Mouse (Mus musculus): ENCODE results near the gene Ngdn. TPM values are rescaled to one million over a fixed set of nuclear protein-coding genes. Genes with fewer than 3 reads are reported as not detected.
"Not testable (repeated sequence)": the region's sequence is repeated elsewhere in the genome, so short reads cannot be mapped to it uniquely, and the experiment has no call there.

Gene Ngdn
- polyA plus RNA-seq, 2 experiments = 62.6 to 66.8 TPM

- H3K27me3 ChIP-seq (ENCODE audit: control insufficient read depth, insufficient read depth, low read length) = no peaks in the 10 kb centered on the region
- ATAC-seq (ENCODE audit: low FRiP score, low read depth) (no peak), DNase-seq (ENCODE audit: low spot score) (no peak)
- H3K4me2 ChIP-seq (replicated peaks; ENCODE audit: low read depth, low read length, severe bottlenecking) = no peak overlapping the region
- H3K9ac ChIP-seq (ENCODE audit: low read depth, low read length, severe bottlenecking) = no peak overlapping the region
- H3K4me3 ChIP-seq (replicated peaks; ENCODE audit: low read length) = no peak overlapping the region
- H3K36me3 ChIP-seq (ENCODE audit: control insufficient read depth, insufficient read depth, low read length) = 0 out of 2 replicates have a peak, but pooled peaks cover 4% of the 10 kb centered on the region
- no peak for TF ChIP-seq POLR2A (IDR thresholded peaks at IDR 0.05; ENCODE audit: borderline replicate concordance, extremely low read depth, insufficient read depth, insufficient read length)
- 8% methylated on average over 11 of the region's 11 CpGs for WGBS
- H3K9me3 ChIP-seq (ENCODE audit: control insufficient read depth, low read length) = no peaks in the 10 kb centered on the region
- no peak overlapping the region for H3K27ac ChIP-seq (replicated peaks; ENCODE audit: low read depth, low read length)
- H3K4me1 ChIP-seq (ENCODE audit: control insufficient read depth, insufficient read depth, low read length) = peaks cover 5% of the 10 kb centered on the region; the same call in 1 of the 2 replicates
These were observed 13.9 kb downstream of the Ngdn start for GRCm38 (mm10) chr14:55029034-55029698.

GRCm38 (mm10) chr14:55032695-55033225 lies 17.5 kb downstream of the Ngdn start:
- DNase-seq (ENCODE audit: low spot score) (no peak), ATAC-seq (ENCODE audit: low FRiP score, low read depth) (no peak)
- Histone ChIP-seq H3K36me3 (ENCODE audit: control insufficient read depth, insufficient read depth, low read length) (no peaks in the 10 kb centered on the region), H3K9me3 (ENCODE audit: control insufficient read depth, low read length) (no peaks in the 10 kb centered on the region), H3K4me3 (replicated peaks; ENCODE audit: low read length) (no peak overlapping the region), H3K27ac (replicated peaks; ENCODE audit: low read depth, low read length) (no peak overlapping the region), H3K27me3 (ENCODE audit: control insufficient read depth, insufficient read depth, low read length) (no peaks in the 10 kb centered on the region), H3K9ac (ENCODE audit: low read depth, low read length, severe bottlenecking) (no peak overlapping the region), H3K4me1 (ENCODE audit: control insufficient read depth, insufficient read depth, low read length) (peaks cover 5% of the 10 kb centered on the region; the same call in 1 of the 2 replicates), H3K4me2 (replicated peaks; ENCODE audit: low read depth, low read length, severe bottlenecking) (no peak overlapping the region)
- WGBS = 61% methylated on average over 19 of the region's 19 CpGs
- no peak for TF ChIP-seq POLR2A (IDR thresholded peaks at IDR 0.05; ENCODE audit: borderline replicate concordance, extremely low read depth, insufficient read depth, insufficient read length)

GRCm38 (mm10) chr14:55043694-55044093 lies 28.4 kb downstream of the Ngdn start:
- ATAC-seq (ENCODE audit: low FRiP score, low read depth) = not testable (repeated sequence)

GRCm38 (mm10) chr14:55047971-55048531 lies 32.8 kb downstream of the Ngdn start:
- no peaks in the 10 kb centered on the region for H3K9me3 ChIP-seq (ENCODE audit: control insufficient read depth, low read length)
- DNase-seq (ENCODE audit: low spot score) (no peak), ATAC-seq (ENCODE audit: low FRiP score, low read depth) (no peak)
- no peak overlapping the region for H3K4me3 ChIP-seq (replicated peaks; ENCODE audit: low read length)
- H3K4me2 ChIP-seq (replicated peaks; ENCODE audit: low read depth, low read length, severe bottlenecking) = no peak overlapping the region
- no peaks in the 10 kb centered on the region for H3K4me1 ChIP-seq (ENCODE audit: control insufficient read depth, insufficient read depth, low read length)
- no peaks in the 10 kb centered on the region for H3K36me3 ChIP-seq (ENCODE audit: control insufficient read depth, insufficient read depth, low read length)
- TF ChIP-seq POLR2A (IDR thresholded peaks at IDR 0.05; ENCODE audit: borderline replicate concordance, extremely low read depth, insufficient read depth, insufficient read length) = no peak
- H3K27me3 ChIP-seq (ENCODE audit: control insufficient read depth, insufficient read depth, low read length) = no peaks in the 10 kb centered on the region
- WGBS = 78% methylated on average over 2 of the region's 2 CpGs
- H3K27ac ChIP-seq (replicated peaks; ENCODE audit: low read depth, low read length) = no peak overlapping the region
- H3K9ac ChIP-seq (ENCODE audit: low read depth, low read length, severe bottlenecking) = no peak overlapping the region

More at GRCm38 (mm10) chr14:55043694-55044093, 28.4 kb downstream of the Ngdn start:
- H3K4me2 ChIP-seq (replicated peaks; ENCODE audit: low read depth, low read length, severe bottlenecking); H3K9me3 ChIP-seq (ENCODE audit: control insufficient read depth, low read length); H3K4me1 ChIP-seq (ENCODE audit: control insufficient read depth, insufficient read depth, low read length); H3K27ac ChIP-seq (replicated peaks; ENCODE audit: low read depth, low read length); H3K36me3 ChIP-seq (ENCODE audit: control insufficient read depth, insufficient read depth, low read length); H3K9ac ChIP-seq (ENCODE audit: low read depth, low read length, severe bottlenecking); H3K27me3 ChIP-seq (ENCODE audit: control insufficient read depth, insufficient read depth, low read length); H3K4me3 ChIP-seq (replicated peaks; ENCODE audit: low read length); DNase-seq (ENCODE audit: low spot score): not testable (repeated sequence)
- WGBS = no CpG with 5 or more reads among the region's 2 CpGs

GRCm38 (mm10) chr14:55052496-55052895 lies 37.2 kb downstream of the Ngdn start:
- no peak for TF ChIP-seq POLR2A (IDR thresholded peaks at IDR 0.05; ENCODE audit: borderline replicate concordance, extremely low read depth, insufficient read depth, insufficient read length)
- DNase-seq (ENCODE audit: low spot score) (no peak), ATAC-seq (ENCODE audit: low FRiP score, low read depth) (no peak)
- no peak overlapping the region for H3K4me2 ChIP-seq (replicated peaks; ENCODE audit: low read depth, low read length, severe bottlenecking)
- no peaks in the 10 kb centered on the region for H3K4me1 ChIP-seq (ENCODE audit: control insufficient read depth, insufficient read depth, low read length)
- H3K4me3 ChIP-seq (replicated peaks; ENCODE audit: low read length) = no peak overlapping the region
- no peaks in the 10 kb centered on the region for H3K36me3 ChIP-seq (ENCODE audit: control insufficient read depth, insufficient read depth, low read length)
- H3K27ac ChIP-seq (replicated peaks; ENCODE audit: low read depth, low read length) = no peak overlapping the region
- H3K27me3 ChIP-seq (ENCODE audit: control insufficient read depth, insufficient read depth, low read length) = no peaks in the 10 kb centered on the region
- WGBS = 67% methylated on average over 9 of the region's 9 CpGs
- no peak overlapping the region for H3K9ac ChIP-seq (ENCODE audit: low read depth, low read length, severe bottlenecking)
- no peaks in the 10 kb centered on the region for H3K9me3 ChIP-seq (ENCODE audit: control insufficient read depth, low read length)
